Mouse (Mus musculus) macrophage (primary cell): Measurements from ENCODE around the gene Cyb5d1. TPM values are rescaled to one million over a fixed set of nuclear protein-coding genes. Genes with fewer than 3 reads are reported as not detected.
A peak's percentile ranks its signal among the peaks of the same experiment; 100 is the strongest.

Source experiments
- H3K27ac ChIP-seq: fragments of 350-480 bp; formaldehyde crosslinking; 2 replicates; pipeline ENCODE4 v1.9.0; 2021
- H3K36me3 ChIP-seq: fragments of 350-480 bp; formaldehyde crosslinking; 2 replicates; pipeline ENCODE4 v1.9.0; 2021; ENCODE audit errors: inconsistent target
- H3K4me3 ChIP-seq: fragments of 350-480 bp; formaldehyde crosslinking; 2 replicates; pipeline ENCODE4 v1.9.0; 2021; ENCODE audit errors: inconsistent target
- H3K79me2 ChIP-seq: fragments of 350-480 bp; formaldehyde crosslinking; 2 replicates; pipeline ENCODE4 v1.9.0; 2021; ENCODE audit errors: inconsistent target
- WGBS: methylation state at CpG from one replicate; pipeline ENCODE4 v1.1.7; 2026; ENCODE audit warnings: inconsistent platforms; ENCODE audit not compliant: missing documents; 5-methylcytosine and 5-hydroxymethylcytosine counted together
- polyA plus RNA-seq: library from polyadenylated mRNA; stranded (reverse); fragments of 250-400 nt; gene quantifications from 3 replicates; pipeline ENCODE4 v1.2.4, GENCODE M21; 2018; ENCODE audit warnings: inconsistent platforms

Cyb5d1 gene
- polyA plus RNA-seq, 1 experiment from 2014 or later = 31.3 TPM

DNA sequence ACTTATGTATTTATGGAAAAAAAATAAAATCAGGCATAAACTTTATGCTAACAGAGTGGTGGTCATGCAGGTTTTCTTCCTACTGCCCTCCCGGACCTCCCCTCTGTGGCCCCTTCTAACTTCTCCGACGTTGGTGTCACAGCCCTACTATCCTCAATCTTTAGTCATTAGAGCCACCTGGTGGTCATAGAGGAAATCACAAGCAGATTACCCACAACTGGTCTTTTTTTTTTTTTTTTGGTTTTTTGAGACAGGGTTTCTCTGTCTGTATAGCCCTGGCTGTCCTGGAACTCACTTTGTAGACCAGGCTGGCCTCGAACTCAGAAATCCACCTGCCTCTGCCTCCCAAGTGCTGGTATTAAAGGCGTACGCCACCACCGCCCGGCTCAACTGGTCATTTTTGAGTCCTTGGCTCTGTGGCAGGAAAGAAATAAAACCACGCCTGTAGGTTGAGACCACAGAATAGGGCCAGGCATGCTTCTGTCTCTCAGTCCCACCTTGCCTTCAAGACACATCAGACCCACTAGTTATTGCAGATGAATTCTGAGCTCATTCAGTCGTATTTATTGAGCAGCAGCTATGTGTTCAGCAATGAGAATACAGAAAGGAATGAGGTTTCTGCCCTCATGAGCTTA is 4.9 kb downstream of the Cyb5d1 start:
- H3K4me3 ChIP-seq = no peak overlapping the region
- H3K36me3 ChIP-seq = no peaks in the 10 kb centered on the region
- no peak overlapping the region for H3K27ac ChIP-seq
- peaks cover 10% of the 10 kb centered on the region; the same call in 1 of the 2 replicates for H3K79me2 ChIP-seq
- 47% methylated on average over 10 of the region's 10 CpGs for WGBS

DNA sequence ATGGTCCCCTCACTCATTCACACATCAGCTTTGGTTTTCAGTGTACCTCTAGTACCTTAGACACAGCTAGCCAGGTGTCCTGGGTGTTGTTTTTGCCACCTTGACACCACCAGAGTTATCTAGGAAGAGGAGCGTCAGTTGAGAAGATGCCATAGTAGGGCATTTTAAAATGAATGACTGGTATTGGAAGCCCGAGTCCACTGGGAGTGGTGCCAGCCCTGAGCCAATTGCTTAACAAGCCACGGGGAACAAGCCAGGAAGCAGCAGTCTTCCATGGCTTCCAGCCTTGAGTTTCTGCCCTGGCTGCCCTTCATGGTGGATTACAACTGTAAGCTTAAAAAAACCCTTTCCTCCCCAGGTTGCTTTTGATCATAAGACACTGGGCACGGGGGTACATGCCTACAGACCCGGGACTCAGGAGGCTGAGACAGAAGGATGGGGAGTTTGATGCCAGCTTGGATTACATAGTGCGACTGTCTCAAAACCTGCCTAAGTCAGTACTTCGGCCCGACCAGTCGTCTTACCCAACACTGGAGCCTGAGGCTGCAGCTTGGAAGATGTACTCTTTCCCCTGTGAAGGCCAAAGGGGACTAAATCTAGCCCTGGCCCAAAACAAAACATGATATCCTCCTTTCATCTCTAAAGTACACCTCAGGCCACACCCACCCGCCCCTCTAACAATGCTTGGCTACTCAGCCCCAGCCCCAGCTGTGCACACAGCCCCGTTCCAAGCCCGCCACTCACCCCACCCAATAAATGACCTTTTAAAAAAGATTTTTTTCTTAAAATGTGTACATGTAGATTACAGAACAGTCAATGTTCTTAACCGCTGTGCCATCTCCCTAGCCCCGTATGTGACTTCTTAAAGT is 5.7 kb downstream of the Cyb5d1 start:
- Histone ChIP-seq H3K27ac (no peak overlapping the region), H3K36me3 (no peaks in the 10 kb centered on the region), H3K79me2 (peaks cover 7% of the 10 kb centered on the region; the same call in 1 of the 2 replicates), H3K4me3 (no peak overlapping the region)
- 72% methylated on average over 14 of the region's 14 CpGs for WGBS

DNA sequence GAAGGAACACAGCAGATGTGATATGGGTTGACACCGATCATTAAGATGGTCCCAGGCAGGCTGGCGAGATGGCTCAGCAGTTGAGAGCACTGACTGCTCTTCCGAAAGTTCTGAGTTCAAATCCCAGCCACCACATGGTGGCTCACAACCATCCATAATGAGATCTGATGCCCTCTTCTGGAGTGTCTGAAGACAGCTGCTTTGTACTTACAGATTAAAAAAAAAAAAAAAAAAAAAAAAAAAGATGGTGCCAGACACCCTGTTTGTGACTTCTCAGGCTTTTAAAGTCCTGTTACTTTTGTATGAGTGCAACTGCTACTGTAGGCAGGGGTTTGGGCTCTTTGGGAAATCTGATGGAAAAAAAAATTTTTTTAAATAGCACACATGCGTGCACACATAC is 6.8 kb downstream of the Cyb5d1 start:
- Histone ChIP-seq H3K36me3 (no peaks in the 10 kb centered on the region), H3K4me3 (no peak overlapping the region), H3K79me2 (no peaks in the 10 kb centered on the region), H3K27ac (no peak overlapping the region)
- WGBS = 88% methylated on average over 4 of the region's 4 CpGs

DNA sequence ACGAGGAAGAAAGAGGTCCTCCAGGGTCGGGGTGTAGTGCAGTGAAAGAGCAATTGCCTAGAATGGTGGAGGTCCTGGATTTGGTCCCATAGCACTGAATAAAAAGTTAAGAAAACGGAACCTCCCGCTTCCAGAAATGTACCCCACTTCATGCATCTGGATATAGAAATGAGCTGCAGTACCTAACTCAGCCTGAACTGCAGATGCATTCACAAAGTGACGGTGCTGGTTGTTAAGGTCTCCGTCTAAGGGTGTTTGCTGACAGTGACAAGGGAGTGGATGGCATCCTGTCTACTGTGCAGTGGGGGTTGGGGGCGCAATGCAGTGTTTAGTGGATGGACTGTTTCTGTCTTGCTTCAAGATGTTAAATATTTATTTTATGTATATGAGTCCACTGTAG is 8.7 kb downstream of the Cyb5d1 start:
- Histone ChIP-seq H3K36me3 (no peaks in the 10 kb centered on the region), H3K4me3 (no peak overlapping the region), H3K27ac (no peak overlapping the region), H3K79me2 (no peaks in the 10 kb centered on the region)
- 82% methylated on average over 5 of the region's 7 CpGs for WGBS

DNA sequence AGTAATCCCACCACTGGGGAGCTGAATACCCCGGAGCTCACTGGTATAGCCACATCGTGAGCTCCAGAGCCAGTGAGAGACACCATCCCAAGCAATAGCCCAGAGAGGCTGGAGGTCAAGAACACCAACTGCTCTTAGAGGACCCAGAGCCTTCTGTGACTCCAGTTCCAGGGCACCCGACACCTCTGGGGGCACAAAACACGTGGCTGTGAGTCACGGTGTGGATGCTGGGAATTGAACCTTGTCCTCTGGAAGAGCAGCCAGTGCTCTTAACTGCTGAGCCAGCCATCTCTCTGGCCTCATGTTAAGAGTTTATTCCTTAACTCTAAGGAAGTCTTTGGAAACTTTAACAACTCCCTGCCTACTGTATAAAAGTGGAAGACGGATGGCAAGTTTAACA is 10.5 kb downstream of the Cyb5d1 start:
- no peak overlapping the region for H3K27ac ChIP-seq
- 96% methylated on average over 6 of the region's 6 CpGs for WGBS
- H3K79me2 ChIP-seq = no peaks in the 10 kb centered on the region
- no peaks in the 10 kb centered on the region for H3K36me3 ChIP-seq
- H3K4me3 ChIP-seq = no peak overlapping the region

DNA sequence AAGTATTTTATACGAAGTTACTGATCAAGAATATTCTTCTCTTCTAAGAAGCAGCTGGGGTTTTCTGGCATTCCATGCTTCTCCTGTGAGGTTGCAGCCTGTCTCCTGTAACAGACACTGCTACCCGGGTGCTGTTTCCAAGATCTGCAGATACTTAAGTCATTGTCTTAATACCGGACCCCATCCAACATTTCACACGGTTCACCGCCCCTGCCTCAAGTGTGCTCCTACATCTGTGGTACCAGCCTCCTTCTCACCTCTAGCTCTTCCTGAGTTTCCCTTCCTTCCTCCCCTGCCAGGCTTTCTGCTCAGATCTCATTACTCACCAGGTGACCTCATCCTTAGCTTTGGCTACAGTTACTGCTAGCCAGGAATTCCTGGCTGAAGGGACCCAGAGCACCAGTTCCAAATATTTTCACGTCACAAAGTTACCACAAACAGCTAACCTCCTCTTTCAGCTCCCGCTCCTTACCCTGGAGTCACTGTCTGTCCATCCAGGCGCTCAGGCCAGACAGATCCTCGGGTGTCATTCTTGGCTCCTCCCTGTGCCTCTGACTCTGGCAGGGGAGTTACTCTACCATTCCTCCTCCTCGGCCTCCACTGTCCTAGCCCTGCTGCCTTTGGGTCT is 12.8 kb downstream of the Cyb5d1 start:
- Histone ChIP-seq H3K27ac (no peak overlapping the region), H3K4me3 (no peak overlapping the region), H3K36me3 (no peaks in the 10 kb centered on the region), H3K79me2 (no peaks in the 10 kb centered on the region)
- 93% methylated on average over 10 of the region's 10 CpGs for WGBS

DNA sequence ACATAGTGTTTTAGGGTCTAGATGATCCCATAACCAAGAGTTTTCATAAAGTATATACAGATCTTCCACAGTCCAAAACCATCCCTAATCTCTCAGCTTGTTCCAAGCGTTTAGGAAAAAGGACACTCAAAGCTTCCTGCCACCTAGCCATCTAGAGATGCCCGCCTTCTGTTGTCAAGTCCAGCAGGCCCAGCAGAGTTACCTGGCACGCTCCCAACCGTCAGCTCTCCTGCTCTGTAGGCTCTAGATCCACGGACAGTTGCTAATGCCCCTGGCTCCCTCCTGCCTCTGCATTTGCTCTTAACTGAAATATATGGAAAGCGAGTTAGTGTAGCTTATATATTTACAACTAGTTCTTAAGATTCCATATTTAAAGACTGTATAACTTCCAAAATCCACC is 14.1 kb downstream of the Cyb5d1 start:
- Histone ChIP-seq H3K27ac (no peak overlapping the region), H3K79me2 (no peaks in the 10 kb centered on the region), H3K4me3 (no peak overlapping the region), H3K36me3 (no peaks in the 10 kb centered on the region)
- WGBS = 92% methylated on average over 6 of the region's 6 CpGs

DNA sequence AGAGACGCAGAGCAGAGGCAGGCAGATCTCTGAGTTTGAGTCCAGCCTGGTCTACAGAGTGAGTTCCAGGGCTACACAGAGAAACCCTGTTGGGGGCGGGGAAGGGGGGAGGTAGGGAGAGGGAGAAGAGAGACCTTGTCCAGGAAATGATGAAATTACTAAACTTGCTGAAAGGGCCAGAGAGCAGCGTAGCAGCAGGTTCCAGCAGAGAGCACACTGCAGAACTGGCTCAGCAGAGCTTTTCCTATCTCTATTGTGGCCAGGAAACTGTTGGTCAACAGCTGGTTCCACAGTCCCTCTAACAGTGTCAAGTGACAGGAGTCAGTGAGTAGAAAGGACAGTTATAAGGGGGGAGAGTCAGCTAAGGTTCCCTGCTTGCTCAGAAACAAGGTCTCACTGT is 15.8 kb downstream of the Cyb5d1 start:
- WGBS = 31% methylated on average over 3 of the region's 3 CpGs
- Histone ChIP-seq H3K27ac (peak overlapping the region; percentile 59), H3K36me3 (no peaks in the 10 kb centered on the region), H3K4me3 (no peak overlapping the region), H3K79me2 (no peaks in the 10 kb centered on the region)

DNA sequence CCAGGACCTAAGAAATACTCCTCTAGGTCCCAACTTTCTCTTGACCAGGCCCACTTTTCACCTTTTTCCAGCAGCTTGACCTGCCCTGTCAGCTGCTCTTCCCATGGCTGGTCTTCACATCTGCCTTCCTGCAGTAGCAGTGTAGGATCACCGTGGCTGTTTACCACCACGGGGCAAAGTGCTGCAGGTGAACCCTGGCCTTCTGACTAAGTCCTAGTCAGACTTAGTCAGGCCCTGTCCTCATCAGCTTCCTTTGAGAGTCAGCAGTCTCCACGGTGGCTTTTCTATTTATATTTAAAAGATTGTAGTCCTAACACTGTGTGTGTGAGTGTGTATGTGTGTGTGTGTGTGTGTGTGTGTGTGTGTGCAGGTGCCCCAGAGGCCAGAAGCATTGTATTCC is 17.7 kb downstream of the Cyb5d1 start:
- 63% methylated on average over 3 of the region's 3 CpGs for WGBS
- no peaks in the 10 kb centered on the region for H3K36me3 ChIP-seq
- H3K4me3 ChIP-seq = no peak overlapping the region
- no peak overlapping the region for H3K27ac ChIP-seq
- no peaks in the 10 kb centered on the region for H3K79me2 ChIP-seq

DNA sequence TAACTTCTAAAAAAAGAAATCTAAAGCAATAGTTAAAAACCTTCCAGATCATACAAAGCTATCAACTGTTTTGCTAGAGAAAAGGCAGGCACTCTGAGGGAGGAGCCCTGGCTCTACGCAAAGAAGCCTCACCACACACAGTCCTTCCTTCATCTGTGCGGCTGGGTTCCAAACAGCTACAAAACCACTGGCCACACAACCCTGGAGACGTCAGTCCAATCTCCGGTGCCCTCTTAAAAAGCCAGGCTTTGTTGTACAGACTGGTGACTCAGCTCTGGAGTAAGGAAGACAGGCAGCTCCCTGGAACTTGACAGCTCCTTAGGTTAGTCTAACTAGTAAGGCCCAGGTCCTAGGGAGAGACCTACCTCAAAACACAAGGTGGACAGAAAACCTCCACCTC is 19.8 kb downstream of the Cyb5d1 start:
- 77% methylated on average over 4 of the region's 4 CpGs for WGBS
- H3K27ac ChIP-seq = no peak overlapping the region
- H3K4me3 ChIP-seq = no peak overlapping the region

DNA sequence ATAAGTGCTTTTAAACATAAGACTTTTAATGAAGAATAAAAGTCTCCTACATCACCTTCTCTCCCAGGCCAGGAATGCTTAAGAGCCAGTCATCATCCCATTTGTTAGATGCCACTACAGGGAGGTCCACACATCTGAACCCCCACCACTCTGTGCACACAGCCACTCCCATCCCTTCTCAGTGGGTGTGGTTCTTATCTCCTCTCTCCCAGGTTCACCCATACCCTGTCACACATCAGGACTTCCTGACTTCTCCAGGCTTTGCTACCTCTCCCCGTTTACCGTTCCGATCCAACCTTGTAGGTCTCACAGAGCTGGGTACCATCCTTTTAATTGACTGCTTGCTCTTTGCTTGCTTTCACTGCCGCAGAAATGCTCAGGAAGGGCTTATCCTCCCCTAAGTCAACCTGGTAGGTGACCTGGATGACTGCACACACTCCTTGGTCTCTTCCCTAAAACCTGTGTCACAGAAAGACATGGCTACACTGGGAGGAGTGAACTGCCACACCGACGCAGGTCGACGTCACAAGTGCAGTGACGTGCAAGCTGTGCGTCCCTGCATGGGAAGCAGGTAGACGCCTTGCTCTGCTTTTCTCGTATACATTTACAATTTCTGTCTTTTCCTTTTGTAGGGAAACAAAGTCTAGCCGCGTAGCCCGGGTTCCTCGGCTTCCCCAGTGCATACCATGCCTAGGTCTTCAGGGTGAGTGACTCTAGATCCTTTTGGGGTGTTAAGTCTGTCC is 22.0 kb downstream of the Cyb5d1 start:
- WGBS = 92% methylated on average over 16 of the region's 16 CpGs
- Histone ChIP-seq H3K36me3 (no peaks in the 10 kb centered on the region), H3K27ac (no peak overlapping the region), H3K79me2 (no peaks in the 10 kb centered on the region), H3K4me3 (no peak overlapping the region)

More for the DNA sequence above, 19.8 kb downstream of the Cyb5d1 start:
- Histone ChIP-seq H3K36me3 (no peaks in the 10 kb centered on the region), H3K79me2 (no peaks in the 10 kb centered on the region)

DNA sequence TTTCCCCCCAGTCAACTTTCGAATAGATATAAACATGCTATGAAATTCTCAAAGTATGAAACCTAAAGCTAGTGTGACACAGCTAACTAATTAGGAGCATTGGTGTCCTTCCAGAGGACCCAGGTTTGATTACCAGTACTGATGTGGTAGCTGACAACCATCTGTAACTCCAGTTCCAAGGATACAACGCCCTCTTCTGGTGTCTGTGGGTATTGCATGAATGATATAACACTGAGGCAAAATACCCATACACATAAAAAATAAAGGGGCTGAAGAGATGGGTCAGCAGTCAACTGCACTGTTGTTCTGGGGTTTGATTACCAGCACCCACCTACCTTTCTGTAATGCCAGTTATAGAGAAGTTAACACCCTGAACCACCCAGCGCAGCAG is 22.7 kb downstream of the Cyb5d1 start:
- no peaks in the 10 kb centered on the region for H3K36me3 ChIP-seq
- no peaks in the 10 kb centered on the region for H3K79me2 ChIP-seq
- no peak overlapping the region for H3K4me3 ChIP-seq
- 64% methylated on average over 3 of the region's 3 CpGs for WGBS
- no peak overlapping the region for H3K27ac ChIP-seq

DNA sequence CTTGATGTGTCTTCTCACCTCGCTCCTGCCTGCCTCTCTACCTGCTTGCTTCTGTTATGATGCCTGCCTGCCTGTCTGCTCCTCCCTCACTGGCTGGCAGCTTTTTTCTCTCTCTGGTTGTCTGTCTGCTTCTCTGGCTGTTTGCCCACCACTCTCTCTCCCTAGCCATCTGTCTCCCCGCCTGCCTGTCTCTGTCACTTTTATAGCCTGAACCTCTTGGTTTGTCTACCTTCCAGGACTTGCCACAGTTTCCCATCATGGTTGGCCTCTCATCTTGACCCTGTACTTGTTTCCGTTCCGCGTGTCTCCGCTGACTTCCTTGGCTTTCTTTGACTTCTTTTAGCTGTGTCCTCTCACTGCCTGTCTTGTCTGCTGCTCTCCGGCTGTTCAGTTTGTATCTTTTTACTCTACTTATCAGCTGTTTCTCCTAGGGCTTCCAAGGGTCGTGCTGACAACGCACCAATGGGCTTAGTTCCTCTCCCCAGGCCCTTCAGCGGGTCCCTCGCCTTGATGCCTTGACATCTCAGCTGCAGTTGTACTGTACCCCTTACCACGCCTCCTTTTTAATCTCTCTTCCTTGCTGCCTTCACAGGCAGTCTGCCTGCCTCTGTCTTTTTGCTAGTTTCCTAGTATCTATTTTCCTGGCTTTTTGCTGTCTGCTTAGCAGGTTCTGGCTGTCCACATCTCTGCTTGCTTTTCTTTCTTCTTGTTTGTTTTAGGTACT is 23.2 kb downstream of the Cyb5d1 start:
- WGBS = 76% methylated on average over 12 of the region's 12 CpGs
- Histone ChIP-seq H3K27ac (no peak overlapping the region), H3K4me3 (no peak overlapping the region), H3K36me3 (no peaks in the 10 kb centered on the region), H3K79me2 (no peaks in the 10 kb centered on the region)

DNA sequence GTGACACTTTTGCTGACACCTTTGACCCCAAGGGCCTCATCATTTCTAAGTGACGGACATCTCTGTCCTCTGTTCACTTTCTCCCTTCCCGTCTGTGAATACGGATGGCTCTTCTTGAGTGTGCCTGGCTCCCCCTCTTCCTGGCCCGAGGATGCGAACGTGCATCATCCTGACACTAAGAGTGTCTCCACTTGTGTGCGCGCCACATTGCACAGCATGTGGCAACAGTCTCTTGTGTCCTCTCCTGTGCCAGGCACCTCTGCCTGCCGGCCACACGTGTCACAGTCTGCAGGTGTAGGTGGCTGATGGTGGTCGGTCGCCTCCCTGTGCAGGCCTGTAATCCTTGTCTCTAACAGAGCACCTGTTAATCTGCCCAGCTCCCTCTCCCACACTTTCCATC is 23.8 kb downstream of the Cyb5d1 start:
- WGBS = 88% methylated on average over 12 of the region's 12 CpGs
- no peaks in the 10 kb centered on the region for H3K79me2 ChIP-seq
- H3K27ac ChIP-seq = no peak overlapping the region
- H3K36me3 ChIP-seq = no peaks in the 10 kb centered on the region
- no peak overlapping the region for H3K4me3 ChIP-seq
